Mouse (Mus musculus): ENCODE measurements around the gene Ippk.

GRCm38 (mm10) chr13:49398191-49398590, 22.9 kb upstream of the Ippk start:
- no peak for TF ChIP-seq CTCF (IDR thresholded peaks at IDR 0.05; ENCODE audit: borderline replicate concordance, insufficient read depth, low read length)
- no peak for TF ChIP-seq POLR2A (IDR thresholded peaks at IDR 0.05; ENCODE audit: low read depth, low read length)

All from embryonic fibroblast, embryonic 13.5 days (primary cell).